Mouse (Mus musculus) hindbrain, embryonic 12.5 days (tissue): Measurements from ENCODE around the gene Scaf8. TPM values are rescaled to one million over a fixed set of nuclear protein-coding genes. Genes with fewer than 3 reads are reported as not detected.
"Not testable (repeated sequence)": the region's sequence is repeated elsewhere in the genome, so short reads cannot be mapped to it uniquely, and the experiment has no call there.

Source experiments
- ATAC-seq: fragments of 200-750 bp; cut with Nextera tagmentation; 2 replicates; pipeline ENCODE4 v1.8.0; 2017; ENCODE audit warnings: moderate TSS enrichment; ENCODE audit not compliant: low FRiP score
- H3K27ac ChIP-seq: fragments of 300-500 bp; sonication (generic); 2 replicates; pipeline ENCODE4 v1.5.1; 2016; ENCODE audit warnings: mild to moderate bottlenecking
- H3K27me3 ChIP-seq: fragments of 300-500 bp; sonication (generic); 2 replicates; pipeline ENCODE4 v1.6.1; 2016; ENCODE audit warnings: mild to moderate bottlenecking
- H3K36me3 ChIP-seq: fragments of 300-500 bp; sonication (generic); 2 replicates; pipeline ENCODE4 v1.6.1; 2016; ENCODE audit warnings: mild to moderate bottlenecking
- H3K4me1 ChIP-seq: fragments of 300-500 bp; sonication (generic); 2 replicates; pipeline ENCODE4 v1.6.1; 2016
- H3K4me2 ChIP-seq: fragments of 300-500 bp; sonication (generic); replicated peaks from 2 replicates; pipeline ENCODE4 v1.6.1; 2016; ENCODE audit warnings: mild to moderate bottlenecking
- H3K4me3 ChIP-seq: fragments of 300-500 bp; sonication (generic); 2 replicates; pipeline ENCODE4 v1.5.1; 2016; ENCODE audit warnings: mild to moderate bottlenecking
- H3K9ac ChIP-seq: fragments of 300-500 bp; sonication (generic); 2 replicates; pipeline ENCODE4 v1.6.1; 2016; ENCODE audit warnings: mild to moderate bottlenecking, moderate library complexity
- H3K9me3 ChIP-seq: fragments of 300-500 bp; sonication (generic); replicated peaks from 2 replicates; pipeline ENCODE4 v1.6.1; 2016; ENCODE audit warnings: mild to moderate bottlenecking
- WGBS: fragments of 180-500 bp; shearing (Covaris S2); methylation state at CpG from one replicate; pipeline ENCODE4 v1.1.7; 2016; 5-methylcytosine and 5-hydroxymethylcytosine counted together
- polyA plus RNA-seq: library from polyadenylated mRNA; unstranded; fragments of >200 nt; fragmentation: Nextera tagmentation; extraction: Ambion mirVana; gene quantifications from 2 replicates; pipeline ENCODE4 v1.2.1, GENCODE M21; 2016

Gene Scaf8
- polyA plus RNA-seq, 1 experiment from 2014 or later, result 29.6 TPM

DNA sequence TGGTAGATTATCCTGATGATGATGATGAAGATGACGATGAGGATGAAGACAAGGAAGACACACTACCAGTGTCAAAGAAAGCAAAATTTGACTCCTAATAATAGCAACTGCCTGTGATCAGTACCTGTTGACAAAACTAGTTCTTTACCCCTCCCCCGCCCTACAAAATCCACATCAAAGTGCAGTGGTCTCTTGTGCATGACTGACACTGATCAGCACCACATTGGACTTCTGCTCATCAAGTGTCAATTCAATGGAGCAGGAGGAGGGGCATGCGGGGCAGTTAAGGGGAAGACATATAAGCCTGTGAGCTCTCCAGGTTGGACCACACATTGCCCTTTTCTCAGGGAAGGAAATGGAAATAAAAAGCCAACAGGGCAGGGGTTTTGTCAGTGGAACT, 29.6 kb upstream of the Scaf8 start:
- peaks cover 3% of the 10 kb centered on the region for H3K9me3 ChIP-seq
- no peak overlapping the region for H3K27ac ChIP-seq
- 0 out of 2 replicates have a peak, but pooled peaks cover 3% of the 10 kb centered on the region for H3K4me1 ChIP-seq
- ATAC-seq, result no peak
- peak overlapping the region; percentile 60 for H3K4me2 ChIP-seq
- WGBS, result 64% methylated on average over 3 of the region's 3 CpGs
- peak overlapping the region; percentile 48 for H3K4me3 ChIP-seq
- no peaks in the 10 kb centered on the region for H3K36me3 ChIP-seq
- no peaks in the 10 kb centered on the region for H3K27me3 ChIP-seq
- H3K9ac ChIP-seq, result no peak overlapping the region; the same call in 1 of the 2 replicates

DNA sequence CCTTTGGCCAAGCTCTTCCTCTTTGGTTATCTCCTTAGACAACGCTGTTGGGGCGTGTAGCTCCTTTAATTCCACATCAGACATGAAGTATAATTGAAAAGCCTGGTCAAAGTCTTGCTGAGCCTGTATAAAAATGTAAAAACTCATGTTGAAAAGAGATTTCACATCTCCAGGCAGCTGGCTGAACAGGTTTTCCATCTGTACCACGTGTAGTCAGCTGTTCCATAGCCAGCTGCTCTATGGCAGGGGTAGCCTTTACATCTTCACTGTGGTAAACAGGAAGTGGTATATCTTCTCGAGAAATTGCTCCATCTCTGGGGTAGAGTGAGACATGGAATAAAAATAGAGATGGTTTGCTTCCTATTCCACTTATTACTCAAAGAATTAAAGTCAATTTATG, 22.1 kb upstream of the Scaf8 start:
- no peak for ATAC-seq
- Histone ChIP-seq H3K27ac (no peak overlapping the region), H3K4me1 (no peaks in the 10 kb centered on the region), H3K36me3 (no peaks in the 10 kb centered on the region), H3K4me2 (no peak overlapping the region), H3K4me3 (no peak overlapping the region), H3K27me3 (no peaks in the 10 kb centered on the region), H3K9ac (no peak overlapping the region), H3K9me3 (no peaks in the 10 kb centered on the region)
- 64% methylated on average over 4 of the region's 4 CpGs for WGBS

DNA sequence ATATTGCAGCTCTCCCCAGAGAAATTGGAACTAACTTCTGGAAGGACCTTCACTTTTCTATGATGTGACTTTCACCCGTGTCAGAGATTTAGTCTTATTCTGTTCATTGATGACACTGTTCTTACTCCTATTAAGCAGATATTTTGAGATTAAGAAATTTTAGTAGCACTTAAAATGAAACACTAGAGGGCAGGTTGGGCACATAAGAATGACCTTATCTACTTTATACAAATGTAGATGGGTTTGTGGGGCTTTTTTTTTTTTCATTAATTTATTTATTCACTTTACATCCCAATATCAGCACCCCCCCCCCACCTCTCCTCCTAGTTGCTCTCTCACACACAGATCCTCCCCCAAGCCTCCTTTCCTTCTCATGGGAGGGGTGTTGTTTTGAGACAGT, 15.5 kb upstream of the Scaf8 start:
- not testable (repeated sequence) for H3K27me3 ChIP-seq, H3K27ac ChIP-seq, H3K36me3 ChIP-seq, ATAC-seq, H3K4me3 ChIP-seq, H3K9me3 ChIP-seq, H3K4me1 ChIP-seq, H3K4me2 ChIP-seq, H3K9ac ChIP-seq
- WGBS, result 79% methylated on average over 1 of the region's 1 CpGs

DNA sequence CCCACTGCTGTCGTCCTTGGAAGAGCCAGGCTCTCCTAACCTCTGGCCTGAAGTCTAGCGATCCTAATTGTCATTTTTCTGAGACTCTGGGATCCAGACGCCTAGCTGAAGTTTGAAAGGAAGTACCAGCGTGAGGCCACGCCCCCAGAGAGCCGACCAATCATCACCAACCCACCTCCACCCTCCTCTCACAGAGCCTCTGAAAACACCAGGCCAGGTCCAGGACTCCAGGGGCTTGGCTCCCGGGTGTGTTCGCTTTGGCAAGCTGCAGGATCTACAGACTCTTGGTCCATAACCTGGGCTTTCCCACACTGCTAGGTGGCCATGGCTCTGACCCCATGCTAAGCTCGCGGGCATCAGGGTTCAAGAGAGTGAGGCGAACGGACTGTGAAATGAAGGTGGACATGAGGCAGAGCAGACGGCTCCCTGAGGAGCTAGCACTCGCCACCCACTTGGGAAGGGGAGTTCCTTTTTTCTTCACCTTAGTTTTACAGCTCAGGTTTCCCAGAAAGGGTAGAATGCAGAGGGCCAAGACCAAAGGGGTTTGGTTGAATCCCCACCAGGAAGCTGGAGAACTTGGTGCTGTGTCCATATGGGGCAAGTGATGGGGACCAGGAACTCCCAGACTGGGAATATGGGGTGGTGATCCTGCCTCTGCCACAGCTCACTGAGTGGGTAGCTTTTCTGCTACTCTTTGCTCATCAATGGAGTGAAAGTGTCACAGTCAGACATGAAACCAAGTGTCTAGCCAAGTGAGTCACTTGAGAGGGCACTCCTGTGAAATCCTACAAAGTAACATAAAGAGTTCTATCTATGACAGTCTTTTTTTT, 12.2 kb upstream of the Scaf8 start:
- ATAC-seq, result peak; percentile 84
- Histone ChIP-seq H3K4me1 (peaks cover 7% of the 10 kb centered on the region), H3K9ac (peak overlapping the region; percentile 59), H3K36me3 (no peaks in the 10 kb centered on the region; the same call in 1 of the 2 replicates), H3K27me3 (no peaks in the 10 kb centered on the region), H3K27ac (no peak overlapping the region), H3K4me3 (peak overlapping the region; percentile 30), H3K4me2 (peak overlapping the region; percentile 52), H3K9me3 (no peaks in the 10 kb centered on the region)
- 1% methylated on average over 14 of the region's 14 CpGs for WGBS

DNA sequence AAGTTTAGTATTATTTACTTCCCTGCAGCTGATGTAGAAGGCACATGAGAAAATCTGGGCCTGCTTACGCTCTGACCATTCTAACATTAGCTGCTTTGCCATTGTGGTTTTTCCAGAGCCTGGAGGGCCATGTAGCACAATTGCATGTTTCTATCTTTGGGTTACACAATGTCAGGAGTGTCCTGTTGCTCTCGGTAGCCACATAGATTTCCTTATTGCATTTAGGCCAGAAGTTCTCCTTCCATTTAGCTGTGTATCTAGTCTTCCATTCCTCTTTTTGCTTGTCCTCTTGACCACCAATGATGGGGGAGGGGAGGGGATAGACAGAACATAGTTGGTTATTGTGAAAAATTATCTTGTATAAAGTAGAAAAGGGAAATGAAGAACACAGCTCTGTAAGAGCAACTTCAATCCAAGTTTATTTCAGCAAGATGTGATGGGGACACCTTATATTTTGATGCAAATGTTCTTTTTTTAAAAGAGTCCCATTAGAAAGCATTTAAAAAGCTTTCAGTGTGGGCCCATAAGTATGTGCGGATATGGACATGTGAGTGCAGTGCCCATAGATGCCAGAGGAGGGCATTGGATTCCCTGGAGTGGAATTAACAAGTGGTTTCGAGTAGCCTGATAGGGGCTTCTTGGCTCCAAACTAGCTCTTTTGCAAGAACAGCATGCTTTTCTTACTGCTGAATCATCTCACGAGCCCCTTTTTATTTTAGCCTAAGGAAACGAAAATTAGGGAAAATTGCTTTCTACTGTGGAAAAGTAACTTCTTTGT, 10.4 kb upstream of the Scaf8 start:
- WGBS, result 88% methylated on average over 6 of the region's 6 CpGs
- H3K4me1 ChIP-seq, result peaks cover 7% of the 10 kb centered on the region
- no peaks in the 10 kb centered on the region for H3K27me3 ChIP-seq
- H3K9ac ChIP-seq, result no peak overlapping the region
- H3K4me2 ChIP-seq, result no peak overlapping the region
- no peaks in the 10 kb centered on the region for H3K9me3 ChIP-seq
- H3K36me3 ChIP-seq, result no peaks in the 10 kb centered on the region; the same call in 1 of the 2 replicates
- no peak overlapping the region for H3K27ac ChIP-seq
- H3K4me3 ChIP-seq, result no peak overlapping the region
- no peak for ATAC-seq

DNA sequence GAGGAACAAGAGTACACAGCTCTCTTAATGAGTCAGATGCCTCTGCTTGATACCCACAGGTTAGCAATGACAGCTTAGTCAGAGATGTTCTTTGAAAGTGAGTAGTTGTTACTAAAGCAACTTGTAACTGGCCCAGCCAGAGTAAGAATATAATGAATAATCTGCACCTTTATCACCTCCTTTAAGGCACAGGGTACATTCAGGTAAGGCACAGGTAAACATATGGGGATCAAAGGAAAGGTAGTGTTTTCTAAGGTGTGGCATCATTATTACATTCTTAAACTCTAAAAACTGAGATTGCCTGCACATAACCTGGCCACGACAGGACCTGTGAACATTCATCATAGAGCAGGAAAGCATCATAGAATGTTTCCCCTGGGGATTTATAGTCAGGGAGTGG, 9.8 kb upstream of the Scaf8 start:
- H3K4me3 ChIP-seq, result no peak overlapping the region
- H3K9me3 ChIP-seq, result no peaks in the 10 kb centered on the region
- no peaks in the 10 kb centered on the region; the same call in 1 of the 2 replicates for H3K36me3 ChIP-seq
- peaks cover 7% of the 10 kb centered on the region for H3K4me1 ChIP-seq
- no peak for ATAC-seq
- H3K27me3 ChIP-seq, result no peaks in the 10 kb centered on the region
- no peak overlapping the region for H3K27ac ChIP-seq
- 97% methylated on average over 1 of the region's 1 CpGs for WGBS
- H3K4me2 ChIP-seq, result no peak overlapping the region
- no peak overlapping the region for H3K9ac ChIP-seq

DNA sequence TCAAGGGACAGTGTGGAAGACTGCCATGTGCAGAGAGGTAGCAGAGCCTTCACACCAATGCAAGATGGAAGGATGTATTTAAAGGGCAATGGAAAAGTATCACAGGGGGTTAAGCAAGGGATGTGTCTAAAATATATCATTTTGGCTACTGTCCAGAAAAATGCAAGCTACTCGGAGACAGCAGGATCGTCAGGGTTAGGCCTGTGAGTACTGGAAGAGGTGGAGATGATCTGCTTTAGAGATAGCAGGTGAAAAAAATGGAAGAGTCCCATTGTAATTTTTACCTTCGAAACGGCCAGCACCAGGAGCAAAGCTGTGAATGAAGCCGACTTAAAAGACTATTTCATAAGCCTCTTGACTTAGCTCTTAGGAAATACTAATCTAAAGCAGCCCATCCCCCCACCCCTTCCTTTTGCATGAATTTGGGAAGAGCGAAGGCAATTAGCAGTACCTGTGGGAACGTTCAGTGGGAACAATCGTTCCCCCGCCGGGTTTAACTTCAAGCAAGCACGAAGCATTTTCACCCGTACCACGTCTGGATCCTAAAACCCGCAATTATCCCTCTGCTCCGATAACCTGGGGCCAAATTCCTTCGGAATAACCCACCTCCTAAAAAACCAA, 925 bp upstream of the Scaf8 start:
- Histone ChIP-seq H3K4me3 (peak overlapping the region; percentile 98), H3K4me1 (peaks cover 25% of the 10 kb centered on the region), H3K9ac (peak overlapping the region; percentile 99), H3K9me3 (no peaks in the 10 kb centered on the region), H3K36me3 (no peaks in the 10 kb centered on the region), H3K27me3 (no peaks in the 10 kb centered on the region), H3K4me2 (peak overlapping the region; percentile 70), H3K27ac (peak overlapping the region; percentile 98)
- no peak for ATAC-seq
- WGBS, result 1% methylated on average over 16 of the region's 16 CpGs

DNA sequence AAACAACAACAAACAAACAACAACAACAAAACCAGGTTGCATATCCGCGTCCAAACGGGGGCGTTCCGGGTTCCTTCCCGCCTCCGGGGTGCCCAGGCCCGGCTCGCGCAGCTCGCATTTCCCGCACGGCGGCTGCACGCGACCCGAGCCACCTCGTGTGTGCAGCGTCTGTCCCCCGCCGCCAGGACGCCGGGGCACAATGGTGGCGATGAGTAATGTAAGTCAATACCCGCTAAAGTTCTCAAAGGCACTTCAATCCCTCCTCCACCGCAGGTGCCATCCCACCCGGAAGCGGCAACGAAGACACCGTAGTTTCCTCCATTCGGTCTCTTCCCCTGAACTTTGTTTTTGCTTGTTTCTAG, 433 bp upstream of the Scaf8 start:
- WGBS, result 0% methylated on average over 31 of the region's 31 CpGs
- Histone ChIP-seq H3K36me3 (no peaks in the 10 kb centered on the region), H3K4me3 (peak overlapping the region; percentile 98), H3K4me1 (peaks cover 25% of the 10 kb centered on the region), H3K9ac (peak overlapping the region; percentile 99), H3K4me2 (peak overlapping the region; percentile 70), H3K27ac (peak overlapping the region; percentile 98), H3K9me3 (no peaks in the 10 kb centered on the region), H3K27me3 (no peaks in the 10 kb centered on the region)
- ATAC-seq, result peak; percentile 74

DNA sequence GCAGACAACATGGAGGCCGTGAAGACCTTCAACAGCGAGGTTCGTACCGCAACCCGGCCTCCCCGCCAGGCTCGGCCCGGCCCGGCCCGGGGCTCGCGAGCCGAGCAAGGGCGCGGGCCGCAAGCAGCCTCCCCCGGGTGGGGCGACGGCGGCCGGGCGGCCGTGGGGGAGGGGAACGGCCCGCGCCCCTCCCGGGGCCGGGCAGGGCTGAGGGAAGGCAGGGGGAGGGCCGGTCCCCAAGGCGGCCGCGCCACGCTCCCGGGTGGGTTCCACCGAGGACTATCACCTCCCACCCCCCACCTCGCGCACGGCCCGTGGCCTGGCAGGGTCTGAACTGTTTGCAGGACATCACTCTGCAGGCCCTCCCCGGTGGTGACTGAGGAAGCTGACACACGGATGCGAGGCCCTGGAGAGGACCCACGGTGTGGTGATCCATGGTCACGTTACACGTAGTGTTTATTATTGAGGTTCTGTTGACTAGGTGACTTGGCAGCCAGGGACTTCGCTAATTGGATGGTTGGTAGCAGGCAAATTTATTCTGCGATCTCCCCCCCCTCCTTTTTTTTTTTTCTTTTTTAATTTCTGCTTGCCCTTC, 705 bp downstream of the Scaf8 start:
- no peaks in the 10 kb centered on the region for H3K9me3 ChIP-seq
- H3K36me3 ChIP-seq, result no peaks in the 10 kb centered on the region
- 0% methylated on average over 27 of the region's 47 CpGs for WGBS
- peaks cover 25% of the 10 kb centered on the region for H3K4me1 ChIP-seq
- peak overlapping the region; percentile 70 for H3K4me2 ChIP-seq
- peak overlapping the region; percentile 98 for H3K4me3 ChIP-seq
- H3K27ac ChIP-seq, result peak overlapping the region; percentile 98
- ATAC-seq, result peak; percentile 54; the same call in 1 of the 2 replicates
- peak overlapping the region; percentile 99 for H3K9ac ChIP-seq
- no peaks in the 10 kb centered on the region for H3K27me3 ChIP-seq

DNA sequence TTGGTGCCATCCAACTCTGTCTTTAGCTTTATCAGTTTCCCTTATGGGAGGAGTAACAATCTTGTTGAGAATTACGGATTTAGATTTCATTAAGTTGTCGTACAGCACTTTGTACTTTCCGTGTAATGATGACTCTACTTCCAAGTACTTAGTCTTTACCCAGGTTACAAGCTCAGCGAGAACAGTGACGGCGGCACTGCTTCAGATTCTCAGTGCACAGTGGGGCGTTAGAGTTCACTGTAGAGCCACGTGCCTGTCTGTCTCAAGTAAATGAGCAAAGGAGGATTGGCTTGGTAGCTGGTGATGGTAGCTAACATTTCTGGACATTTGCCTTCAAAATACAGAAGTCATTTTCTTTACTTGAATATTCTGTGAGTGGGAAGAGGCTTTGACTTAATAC, 6.2 kb downstream of the Scaf8 start:
- peaks cover 17% of the 10 kb centered on the region for H3K4me1 ChIP-seq
- not testable (repeated sequence) for H3K36me3 ChIP-seq, H3K4me2 ChIP-seq, ATAC-seq, H3K27ac ChIP-seq, H3K27me3 ChIP-seq, H3K9me3 ChIP-seq, H3K4me3 ChIP-seq, H3K9ac ChIP-seq
- 81% methylated on average over 8 of the region's 8 CpGs for WGBS

DNA sequence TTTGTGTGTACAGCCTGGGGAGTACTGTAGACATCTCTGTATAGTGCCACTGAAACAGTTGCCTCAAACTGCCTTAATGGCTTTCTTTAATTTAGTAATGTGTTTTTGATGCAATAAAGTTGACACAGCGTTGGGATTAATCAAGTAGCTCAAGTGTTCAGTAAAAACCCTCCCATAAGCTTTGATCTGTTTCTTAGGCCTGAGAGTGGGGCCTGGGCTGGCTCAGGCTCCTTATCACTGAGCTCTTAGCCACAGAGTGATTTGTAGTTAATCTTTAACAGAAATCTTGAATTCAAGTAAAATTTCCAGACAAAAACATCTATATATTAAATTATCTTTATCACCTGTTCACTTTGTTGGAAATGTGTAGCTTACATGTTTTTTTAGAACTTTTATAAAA, 8.8 kb downstream of the Scaf8 start:
- not testable (repeated sequence) for H3K27me3 ChIP-seq, ATAC-seq
- WGBS, result 85% methylated on average over 1 of the region's 1 CpGs

DNA sequence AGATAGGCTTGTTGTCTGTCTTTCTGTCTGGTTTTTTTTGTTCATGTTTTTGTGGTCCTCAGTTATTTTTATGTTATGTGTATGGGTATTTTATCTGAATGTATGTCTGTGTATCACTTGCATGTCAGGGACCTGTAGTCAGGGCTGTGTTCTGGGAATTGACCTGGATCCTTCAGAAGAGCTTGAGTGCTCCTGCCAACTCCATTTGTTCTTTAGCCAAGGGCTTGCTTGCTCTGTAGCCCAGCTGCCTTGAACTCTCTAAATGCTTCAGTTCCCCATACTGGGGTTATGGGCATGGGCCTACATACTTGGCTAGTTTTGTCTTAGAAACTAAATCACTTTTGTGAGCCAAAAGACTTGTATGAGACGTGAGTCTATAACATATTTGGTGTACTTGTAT, 13.9 kb downstream of the Scaf8 start:
- Histone ChIP-seq H3K27me3 (no peaks in the 10 kb centered on the region), H3K36me3 (peaks cover 11% of the 10 kb centered on the region), H3K9ac (no peak overlapping the region), H3K27ac (no peak overlapping the region), H3K9me3 (no peaks in the 10 kb centered on the region), H3K4me2 (no peak overlapping the region), H3K4me1 (no peaks in the 10 kb centered on the region), H3K4me3 (no peak overlapping the region)
- no peak for ATAC-seq
- 93% methylated on average over 1 of the region's 1 CpGs for WGBS

More for the DNA sequence above, 8.8 kb downstream of the Scaf8 start:
- not testable (repeated sequence) for H3K27ac ChIP-seq, H3K36me3 ChIP-seq, H3K9me3 ChIP-seq, H3K4me2 ChIP-seq, H3K4me3 ChIP-seq, H3K4me1 ChIP-seq, H3K9ac ChIP-seq
